Mouse (Mus musculus) megakaryocyte, embryonic 14.5 days (primary cell): ENCODE measurements around the gene Alkbh5.

Source experiments
- FLI1 ChIP-seq: IDR thresholded peaks from 2 replicates; pipeline ENCODE4 v1.6.1; 2012; ENCODE audit warnings: low read length, inconsistent platforms, mixed read lengths
- GATA1 ChIP-seq: IDR thresholded peaks from 3 replicates; pipeline ENCODE4 v1.6.1; 2012; ENCODE audit warnings: mixed read lengths, low read length, inconsistent platforms, borderline replicate concordance

DNA sequence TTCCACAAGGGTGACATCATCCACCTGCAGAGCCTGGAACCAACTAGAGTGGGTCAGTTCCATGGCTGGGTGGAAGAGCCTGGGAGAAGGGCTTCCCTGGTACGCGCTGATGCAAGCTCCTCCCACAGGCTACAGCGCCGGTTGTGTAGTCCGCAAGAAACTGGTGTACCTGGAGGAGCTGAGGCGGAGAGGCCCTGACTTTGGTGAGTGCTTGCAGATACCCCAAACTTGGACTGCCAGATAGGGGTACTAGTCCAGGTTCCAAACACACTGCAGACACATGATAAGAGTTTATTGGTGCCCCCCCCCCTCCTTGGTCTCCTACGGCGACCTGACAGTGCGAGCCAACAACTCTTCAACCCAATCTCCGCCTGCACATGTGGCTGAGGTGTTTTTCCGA lies 27.2 kb upstream of the Alkbh5 start:
- TF ChIP-seq GATA1 (no peak), FLI1 (no peak)
